Mouse (Mus musculus) naive thymus-derived CD4-positive, alpha-beta T cell, adult 2 months (primary cell): ENCODE measurements around the gene Ankef1.

Source experiments
- DNase-seq: peaks from one replicate; pipeline ENCODE4 v3.0.0-alpha.2; 2011; ENCODE audit warnings: low read depth

Gene Ankef1

DNA sequence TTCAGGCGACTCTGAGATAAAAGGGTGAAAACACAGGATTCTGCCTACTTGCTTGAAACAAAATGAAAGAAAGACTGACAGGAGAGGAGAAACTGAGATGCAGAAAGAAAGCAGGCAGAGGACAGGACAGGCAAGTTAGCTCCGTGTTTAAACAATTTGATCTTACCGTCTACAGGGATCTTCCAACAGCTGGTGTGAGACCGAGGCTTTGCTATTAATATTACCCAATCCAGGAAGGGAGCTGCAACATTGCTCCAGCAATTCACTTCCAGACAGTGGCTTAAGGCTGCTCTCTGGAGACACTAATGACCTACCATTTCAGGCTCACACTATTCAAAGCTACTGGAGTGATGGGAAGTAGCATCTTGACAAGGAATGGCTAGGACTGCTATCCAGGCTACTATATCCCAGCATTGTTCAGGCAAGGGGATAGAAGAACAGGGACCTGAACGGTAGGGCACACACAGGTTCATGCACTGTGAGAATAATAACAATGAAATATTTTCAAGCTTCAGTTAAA is 99.0 kb downstream of the Ankef1 start:
- DNase-seq = no peak

DNA sequence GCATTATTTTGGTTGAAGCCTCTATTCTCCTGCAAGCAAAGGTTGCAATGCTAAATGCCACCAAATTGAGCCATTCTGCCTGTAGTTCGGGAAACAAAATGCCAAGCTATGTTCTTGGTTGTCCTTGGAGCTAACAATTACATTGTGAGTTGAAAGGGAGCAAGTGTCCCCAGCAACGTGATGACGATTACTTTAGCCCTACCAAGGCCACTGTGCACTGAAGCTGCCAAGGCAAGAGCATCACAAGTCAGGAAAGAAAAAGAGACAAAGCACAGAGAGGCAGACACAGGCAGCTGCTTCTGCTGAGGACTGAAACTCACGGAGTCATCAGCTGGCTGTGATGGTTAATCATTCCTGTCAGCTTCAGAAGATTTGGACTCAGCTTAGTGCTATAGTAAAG is 99.5 kb downstream of the Ankef1 start:
- DNase-seq = no peak
